Mouse (Mus musculus): ENCODE measurements around the gene Pax6. TPM values are rescaled to one million over a fixed set of nuclear protein-coding genes. Genes with fewer than 3 reads are reported as not detected.

Pax6 gene
- polyA plus RNA-seq, 1 experiment from 2014 or later, result 0.18 TPM

GRCm38 (mm10) chr2:105678880-105679321 lies 10.2 kb downstream of the Pax6 start:
- no peak for ATAC-seq (replicated peaks; ENCODE audit: insufficient number of reproducible peaks, insufficient read depth, low FRiP score, low read depth)
- no peak overlapping the region for H3K27ac ChIP-seq
- H3K4me1 ChIP-seq (replicated peaks), result peaks cover 32% of the 10 kb centered on the region
- WGBS, result 4% methylated on average over 7 of the region's 7 CpGs
- H3K36me3 ChIP-seq, result no peaks in the 10 kb centered on the region
- no peaks in the 10 kb centered on the region for H3K9me3 ChIP-seq (replicated peaks)
- no peak overlapping the region for H3K4me3 ChIP-seq
- H3K27me3 ChIP-seq, result peaks cover 95% of the 10 kb centered on the region
- H3K9ac ChIP-seq, result no peak overlapping the region
- no peak overlapping the region for H3K4me2 ChIP-seq

DNA sequence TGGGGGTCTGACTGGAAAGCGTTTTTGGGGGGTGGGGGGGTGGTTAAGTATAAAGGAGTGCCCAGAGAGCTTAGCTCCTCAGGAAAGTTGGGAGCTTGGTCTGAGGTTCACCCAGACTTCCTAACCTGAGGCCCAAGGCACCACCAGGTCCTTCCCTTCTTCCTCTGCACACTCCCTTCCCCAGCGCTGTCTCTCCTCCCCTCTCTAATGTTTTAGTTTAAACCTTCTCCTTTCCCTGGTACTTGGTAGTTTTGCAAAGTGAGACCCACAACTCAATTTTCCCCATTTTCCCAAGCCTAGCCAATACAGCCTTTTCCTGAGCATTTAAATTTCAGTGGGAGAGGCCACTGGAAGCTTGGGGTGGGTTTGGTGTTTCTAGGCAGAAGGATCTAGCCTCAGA lies 10.6 kb downstream of the Pax6 start:
- Histone ChIP-seq H3K4me2 (no peak overlapping the region), H3K9me3 (replicated peaks) (no peaks in the 10 kb centered on the region), H3K27me3 (peaks cover 95% of the 10 kb centered on the region), H3K27ac (no peak overlapping the region), H3K9ac (no peak overlapping the region), H3K36me3 (no peaks in the 10 kb centered on the region), H3K4me1 (replicated peaks) (peaks cover 27% of the 10 kb centered on the region), H3K4me3 (no peak overlapping the region)
- WGBS, result 3% methylated on average over 2 of the region's 2 CpGs
- no peak for ATAC-seq (replicated peaks; ENCODE audit: insufficient number of reproducible peaks, insufficient read depth, low FRiP score, low read depth)

GRCm38 (mm10) chr2:105680146-105680998 lies 11.7 kb downstream of the Pax6 start:
- Histone ChIP-seq H3K27ac (no peak overlapping the region), H3K9me3 (replicated peaks) (no peaks in the 10 kb centered on the region), H3K27me3 (peaks cover 93% of the 10 kb centered on the region), H3K4me1 (replicated peaks) (peaks cover 17% of the 10 kb centered on the region), H3K4me2 (no peak overlapping the region), H3K4me3 (no peak overlapping the region), H3K9ac (no peak overlapping the region), H3K36me3 (no peaks in the 10 kb centered on the region)
- ATAC-seq (replicated peaks; ENCODE audit: insufficient number of reproducible peaks, insufficient read depth, low FRiP score, low read depth), result 0 out of 2 replicates have a peak, but pooled peaks have one; percentile 25
- 3% methylated on average over 22 of the region's 24 CpGs for WGBS

DNA sequence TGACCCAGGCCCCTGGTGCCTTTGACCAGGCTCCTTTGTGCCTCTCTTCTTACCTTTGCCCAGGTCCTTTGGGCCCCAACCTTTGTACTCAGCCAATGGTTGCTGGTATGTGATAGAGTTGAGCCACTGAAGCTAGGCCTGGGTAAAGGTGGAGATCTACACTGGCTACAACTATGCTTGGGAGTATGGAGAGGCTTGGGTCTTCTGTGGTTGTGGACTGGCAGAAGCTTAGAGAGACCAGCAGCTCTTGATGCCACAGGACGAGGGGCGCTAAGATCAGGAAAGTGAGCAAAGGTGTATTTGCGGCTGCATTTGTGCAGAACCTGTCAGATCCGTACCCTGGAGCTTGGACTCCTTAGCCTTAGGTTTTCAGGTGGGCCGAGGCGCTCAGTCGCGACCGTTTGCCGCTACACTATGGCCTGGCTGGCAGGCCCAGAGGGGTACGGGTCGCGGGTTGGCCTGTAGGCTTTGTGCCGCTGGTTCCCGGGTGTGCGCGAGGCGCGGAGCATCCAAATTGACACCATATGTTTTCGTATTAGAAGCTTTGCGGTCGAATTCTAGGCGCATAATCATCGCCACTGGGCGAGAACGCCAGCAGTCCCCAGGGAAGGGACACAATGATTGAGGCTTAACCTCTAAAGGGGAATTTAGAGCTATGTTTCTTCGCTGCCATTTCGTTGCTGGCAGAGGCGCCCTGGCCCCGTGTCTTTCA lies 12.5 kb downstream of the Pax6 start:
- Histone ChIP-seq H3K9me3 (replicated peaks) (no peaks in the 10 kb centered on the region), H3K4me3 (no peak overlapping the region), H3K27ac (no peak overlapping the region), H3K36me3 (no peaks in the 10 kb centered on the region), H3K4me2 (no peak overlapping the region), H3K4me1 (replicated peaks) (peaks cover 9% of the 10 kb centered on the region), H3K27me3 (peaks cover 93% of the 10 kb centered on the region), H3K9ac (no peak overlapping the region)
- ATAC-seq (replicated peaks; ENCODE audit: insufficient number of reproducible peaks, insufficient read depth, low FRiP score, low read depth), result no peak
- WGBS, result 4% methylated on average over 30 of the region's 30 CpGs

DNA sequence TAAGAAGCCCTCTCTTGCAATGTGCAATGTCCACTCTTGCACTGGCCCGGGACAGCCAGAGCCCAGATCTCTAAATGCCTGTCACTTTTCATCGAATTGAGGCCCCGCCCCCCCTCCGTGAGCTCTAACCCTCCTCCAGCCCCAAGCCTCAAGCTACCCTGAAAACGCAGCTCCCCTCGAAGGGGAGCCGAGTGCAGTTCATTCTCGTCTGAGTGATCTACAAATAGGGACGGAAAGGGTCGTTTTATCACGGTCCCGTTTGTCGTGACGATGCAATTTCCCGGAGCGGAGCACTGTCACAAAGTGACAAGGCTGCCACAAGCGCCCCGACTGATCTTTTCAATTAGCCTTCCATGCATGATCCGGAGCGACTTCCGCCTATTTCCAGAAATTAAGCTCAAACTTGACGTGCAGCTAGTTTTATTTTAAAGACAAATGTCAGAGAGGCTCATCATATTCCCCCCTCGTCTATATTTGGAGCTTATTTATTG lies 13.4 kb downstream of the Pax6 start:
- 0 out of 2 replicates have a peak overlapping the region, but pooled peaks have one; percentile 8 for H3K4me3 ChIP-seq
- WGBS, result 2% methylated on average over 23 of the region's 23 CpGs
- H3K9me3 ChIP-seq (replicated peaks), result no peaks in the 10 kb centered on the region
- no peak for ATAC-seq (replicated peaks; ENCODE audit: insufficient number of reproducible peaks, insufficient read depth, low FRiP score, low read depth)
- no peak overlapping the region for H3K9ac ChIP-seq
- H3K27me3 ChIP-seq, result peaks cover 94% of the 10 kb centered on the region
- no peaks in the 10 kb centered on the region for H3K36me3 ChIP-seq
- peaks cover 5% of the 10 kb centered on the region for H3K4me1 ChIP-seq (replicated peaks)
- H3K27ac ChIP-seq, result no peak overlapping the region
- H3K4me2 ChIP-seq, result 0 out of 2 replicates have a peak overlapping the region, but pooled peaks have one; percentile 11

DNA sequence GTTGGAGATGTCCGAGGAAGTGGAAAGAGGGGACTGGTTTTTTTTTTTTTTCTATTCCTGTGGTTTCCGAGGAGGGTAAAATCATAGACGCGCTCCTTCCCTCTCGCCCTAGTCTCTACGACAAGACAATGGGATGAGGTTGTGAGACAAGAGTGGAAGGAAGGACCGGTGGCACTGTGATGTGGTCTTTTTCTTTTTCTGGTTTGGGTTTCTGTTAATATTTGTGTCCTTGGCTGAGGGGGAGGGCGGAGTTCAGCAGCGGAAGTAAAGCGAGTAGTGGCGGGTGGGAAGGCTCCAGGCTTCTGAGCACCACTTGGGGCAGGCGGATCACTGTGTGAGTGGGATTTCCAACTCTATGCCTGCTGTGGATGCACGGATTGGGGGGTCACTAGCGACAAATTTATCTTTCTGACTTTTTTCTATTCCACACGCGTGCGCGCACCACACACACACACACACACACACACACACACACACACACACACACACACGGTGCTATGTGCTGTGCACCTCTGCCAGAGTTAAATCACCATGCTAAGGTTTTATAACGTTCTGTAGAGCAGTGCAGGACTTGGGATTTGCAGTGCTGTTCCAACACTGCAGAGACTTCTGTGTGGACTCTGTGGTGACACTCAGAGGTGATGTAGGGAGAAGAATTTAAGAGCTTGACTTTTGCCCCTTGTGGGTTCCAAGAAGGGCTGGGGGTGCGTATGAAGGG lies 14.1 kb downstream of the Pax6 start:
- H3K9ac ChIP-seq, result no peak overlapping the region
- no peak overlapping the region; the same call in 1 of the 2 replicates for H3K4me3 ChIP-seq
- peaks cover 94% of the 10 kb centered on the region for H3K27me3 ChIP-seq
- H3K9me3 ChIP-seq (replicated peaks), result no peaks in the 10 kb centered on the region
- H3K4me1 ChIP-seq (replicated peaks), result peaks cover 12% of the 10 kb centered on the region
- no peaks in the 10 kb centered on the region for H3K36me3 ChIP-seq
- 2% methylated on average over 21 of the region's 21 CpGs for WGBS
- no peak for ATAC-seq (replicated peaks; ENCODE audit: insufficient number of reproducible peaks, insufficient read depth, low FRiP score, low read depth)
- no peak overlapping the region for H3K4me2 ChIP-seq
- H3K27ac ChIP-seq, result no peak overlapping the region

GRCm38 (mm10) chr2:105683771-105684410 lies 15.2 kb downstream of the Pax6 start:
- WGBS, result 4% methylated on average over 22 of the region's 22 CpGs
- Histone ChIP-seq H3K27me3 (peaks cover 96% of the 10 kb centered on the region), H3K4me2 (no peak overlapping the region), H3K9ac (no peak overlapping the region), H3K4me3 (no peak overlapping the region), H3K36me3 (no peaks in the 10 kb centered on the region), H3K27ac (no peak overlapping the region), H3K9me3 (replicated peaks) (no peaks in the 10 kb centered on the region), H3K4me1 (replicated peaks) (peaks cover 22% of the 10 kb centered on the region)
- ATAC-seq (replicated peaks; ENCODE audit: insufficient number of reproducible peaks, insufficient read depth, low FRiP score, low read depth), result no peak

DNA sequence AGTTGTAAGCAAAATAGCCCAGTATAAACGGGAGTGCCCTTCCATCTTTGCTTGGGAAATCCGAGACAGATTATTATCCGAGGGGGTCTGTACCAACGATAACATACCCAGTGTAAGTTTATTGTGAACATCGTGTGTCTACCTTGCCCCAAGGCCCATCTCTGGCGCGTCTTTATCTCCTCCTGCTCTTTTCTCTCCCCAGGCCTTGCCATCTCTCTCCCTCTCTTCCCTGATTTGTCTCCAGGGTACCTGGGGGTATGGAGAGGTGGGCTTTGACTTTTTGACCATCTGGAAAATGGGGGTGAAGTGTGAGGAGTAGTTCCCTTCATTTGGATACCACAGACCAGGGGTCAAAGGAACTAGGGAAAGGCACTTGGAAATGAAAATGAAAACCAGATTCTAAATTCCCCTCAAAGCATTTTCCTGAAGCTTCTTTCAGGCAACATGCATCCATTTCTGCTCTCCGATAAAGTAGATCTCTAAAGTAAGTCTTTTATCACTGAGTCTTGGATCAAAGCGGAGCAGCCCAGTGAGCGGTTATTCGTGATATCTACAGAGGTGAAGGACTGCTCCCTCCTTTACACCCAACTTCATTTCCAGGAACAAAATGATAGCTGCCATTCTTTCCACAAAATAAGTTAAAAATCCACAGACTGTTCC lies 16.4 kb downstream of the Pax6 start:
- WGBS, result 8% methylated on average over 11 of the region's 11 CpGs
- no peak overlapping the region for H3K9ac ChIP-seq
- no peak overlapping the region for H3K4me2 ChIP-seq
- H3K27ac ChIP-seq, result no peak overlapping the region
- H3K4me1 ChIP-seq (replicated peaks), result peaks cover 34% of the 10 kb centered on the region
- no peaks in the 10 kb centered on the region for H3K36me3 ChIP-seq
- no peaks in the 10 kb centered on the region for H3K9me3 ChIP-seq (replicated peaks)
- ATAC-seq (replicated peaks; ENCODE audit: insufficient number of reproducible peaks, insufficient read depth, low FRiP score, low read depth), result no peak
- peaks cover 96% of the 10 kb centered on the region for H3K27me3 ChIP-seq
- no peak overlapping the region for H3K4me3 ChIP-seq

DNA sequence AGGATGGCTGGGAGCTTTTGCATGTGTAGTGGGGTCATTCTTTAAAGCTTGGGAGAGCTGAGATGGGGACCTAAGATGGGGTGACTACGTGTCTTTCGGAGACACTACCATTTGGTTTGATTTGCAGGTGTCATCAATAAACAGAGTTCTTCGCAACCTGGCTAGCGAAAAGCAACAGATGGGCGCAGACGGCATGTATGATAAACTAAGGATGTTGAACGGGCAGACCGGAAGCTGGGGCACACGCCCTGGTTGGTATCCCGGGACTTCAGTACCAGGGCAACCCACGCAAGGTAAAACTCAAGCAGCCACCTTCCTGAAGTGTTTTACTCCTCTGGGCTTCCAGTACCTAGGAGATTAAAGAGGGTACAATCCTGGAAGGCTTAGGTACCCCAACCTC lies 17.0 kb downstream of the Pax6 start:
- no peak overlapping the region for H3K9ac ChIP-seq
- no peak overlapping the region for H3K27ac ChIP-seq
- H3K9me3 ChIP-seq (replicated peaks), result no peaks in the 10 kb centered on the region
- H3K4me1 ChIP-seq (replicated peaks), result peaks cover 34% of the 10 kb centered on the region
- no peak overlapping the region for H3K4me2 ChIP-seq
- H3K4me3 ChIP-seq, result no peak overlapping the region
- WGBS, result 6% methylated on average over 11 of the region's 11 CpGs
- no peaks in the 10 kb centered on the region for H3K36me3 ChIP-seq
- no peak for ATAC-seq (replicated peaks; ENCODE audit: insufficient number of reproducible peaks, insufficient read depth, low FRiP score, low read depth)
- H3K27me3 ChIP-seq, result peaks cover 96% of the 10 kb centered on the region
